Mouse (Mus musculus): ENCODE data around the gene Faf2.

DNA sequence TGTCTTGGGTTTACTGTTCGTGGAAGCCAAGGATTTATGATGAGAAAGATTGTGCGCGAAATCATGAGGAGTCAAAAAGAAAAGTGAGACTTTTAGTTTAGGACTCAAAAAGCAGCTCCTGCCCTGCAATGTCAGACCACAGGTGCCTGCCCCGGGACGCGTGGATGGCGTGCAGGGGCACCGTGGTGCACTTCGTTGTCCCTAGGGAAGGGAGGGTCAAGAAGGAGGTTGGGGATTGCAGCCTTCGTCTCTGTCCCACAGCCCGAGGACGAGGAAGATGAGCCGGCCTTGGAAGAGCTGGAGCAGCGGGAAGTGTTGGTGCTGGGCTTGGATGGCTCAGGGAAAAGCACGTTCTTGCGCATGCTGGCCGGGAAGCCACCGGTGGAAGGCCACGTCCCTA is 46.1 kb upstream of the Faf2 start:
- TF ChIP-seq POLR2A (IDR thresholded peaks at IDR 0.05; ENCODE audit: low read depth, low read length) (no peak), CTCF (conservative IDR thresholded peaks at IDR 0.05; ENCODE audit: insufficient read depth, insufficient read length, low read depth, low read length) (no peak)
